Mouse (Mus musculus): ENCODE data around the gene Ubxn1. TPM values are rescaled to one million over a fixed set of nuclear protein-coding genes. Genes with fewer than 3 reads are reported as not detected.

The Ubxn1 gene
- total RNA-seq, 2 experiments from 2014 or later, result 204 to 206 TPM

DNA sequence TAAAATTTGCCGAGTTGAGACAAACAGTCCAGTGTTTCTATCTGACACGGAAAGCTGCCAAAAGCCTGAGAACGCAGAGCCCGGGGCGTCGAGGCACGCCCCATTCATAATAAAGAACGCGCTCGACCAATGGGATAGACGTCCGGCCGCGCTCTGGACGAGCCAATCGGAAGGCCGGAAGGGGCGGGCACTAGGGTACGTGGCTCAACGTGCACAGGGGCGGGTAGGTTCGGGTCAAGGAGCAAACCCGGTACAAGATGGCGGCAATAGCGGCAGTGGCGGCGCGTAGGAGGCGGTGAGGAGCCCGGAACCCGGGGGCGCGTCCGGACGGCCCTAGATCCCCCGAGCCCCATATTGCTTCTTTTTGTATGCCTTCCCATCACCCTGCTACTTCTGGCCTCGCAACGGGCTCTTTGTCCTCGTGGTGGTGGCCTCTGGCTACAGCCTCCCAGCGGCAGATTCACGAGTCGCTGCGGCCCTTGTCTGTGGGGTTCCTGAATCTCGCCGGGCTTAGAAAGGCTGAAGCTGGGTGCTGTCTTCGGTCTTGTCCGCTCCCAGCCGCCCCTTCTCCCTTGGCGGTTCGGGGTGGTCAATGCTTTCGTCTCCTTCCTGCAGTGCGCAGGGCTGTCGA, 26.7 kb downstream of the Ubxn1 start, which contains the start of gene Ganab:
Gene Ganab (plus strand): TSS at position 207 of the 631 bp plus-strand sequence.
- DNase-seq (ENCODE audit: low spot score), result peak; percentile 94

DNA sequence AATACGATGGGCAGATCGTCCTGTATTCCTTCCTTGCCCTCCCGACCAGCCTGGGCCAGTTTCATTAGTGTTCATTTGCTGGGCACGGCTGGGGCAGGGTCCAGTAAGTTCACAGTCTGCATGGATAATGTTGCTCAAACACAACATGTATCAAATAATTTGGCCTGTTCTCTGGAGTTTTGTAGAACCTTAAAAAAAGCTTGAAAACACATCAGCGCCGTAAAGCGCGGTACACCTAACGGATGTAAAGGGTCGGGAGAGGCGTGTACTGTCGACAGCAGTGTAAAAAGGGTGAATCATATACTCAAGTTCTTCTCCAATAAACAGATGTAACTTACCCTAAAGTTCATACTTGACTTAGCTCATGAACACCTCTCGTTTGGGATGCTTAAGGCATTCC, 27.3 kb downstream of the Ubxn1 start:
- no peak for DNase-seq (ENCODE audit: low spot score)

DNA sequence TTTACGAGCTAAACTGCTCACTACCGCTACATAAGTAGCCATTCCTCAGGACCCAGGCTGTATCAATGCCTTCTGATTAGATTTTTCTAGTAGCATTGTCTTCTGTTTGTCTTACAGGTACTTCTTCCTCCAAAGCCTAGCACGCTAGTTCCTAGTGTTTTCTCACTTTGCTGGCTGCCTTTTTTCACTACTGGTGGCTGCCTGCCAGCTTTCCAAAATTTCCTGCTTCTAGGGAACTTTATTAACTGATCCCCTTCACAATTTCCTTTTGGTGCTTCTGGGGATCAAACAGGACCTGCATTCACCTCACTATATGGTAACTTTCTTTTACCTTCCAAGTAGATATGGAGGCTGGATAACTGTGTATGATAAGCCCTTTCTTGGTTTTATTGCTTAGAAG, 27.8 kb downstream of the Ubxn1 start:
- DNase-seq (ENCODE audit: low spot score), result no peak

DNA sequence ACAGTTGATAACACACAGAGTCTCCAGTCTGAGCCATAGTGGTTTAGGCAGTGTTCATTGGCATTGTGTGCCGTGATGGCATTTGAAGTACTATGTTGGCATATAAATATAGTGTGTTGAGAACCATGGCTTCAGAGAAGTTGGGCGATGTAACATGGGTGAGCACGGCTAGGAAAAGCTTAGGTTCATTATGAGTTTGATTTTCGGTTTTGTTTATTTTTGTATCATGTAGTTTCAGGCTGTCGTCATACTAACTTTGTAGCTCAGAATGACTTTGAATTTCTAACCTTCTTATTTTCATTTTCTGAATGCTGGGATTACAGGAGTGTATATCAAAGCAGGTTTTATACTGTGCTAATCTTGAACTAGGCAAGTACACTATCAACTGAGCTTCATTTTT, 32.1 kb downstream of the Ubxn1 start:
- no peak for DNase-seq (ENCODE audit: low spot score)

DNA sequence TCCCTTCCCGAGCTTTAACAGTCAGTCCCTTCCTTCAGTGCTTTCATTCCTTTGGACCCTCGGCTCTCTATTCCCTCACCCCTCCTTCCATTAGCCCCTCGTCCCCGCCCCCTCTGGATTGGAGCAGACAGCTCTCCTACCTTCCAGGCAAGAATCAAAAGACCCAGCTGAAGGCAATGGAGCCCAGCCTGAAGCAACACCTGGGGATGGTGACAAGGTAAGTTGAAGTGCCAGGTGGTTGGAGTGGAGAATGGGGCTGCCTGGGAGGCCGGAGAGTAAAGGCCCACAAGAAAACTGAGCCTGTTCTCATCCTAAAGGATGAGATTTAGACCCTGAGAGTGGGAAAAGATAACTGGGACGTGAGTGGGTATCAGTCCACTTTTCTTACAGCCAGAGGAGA, 37.2 kb downstream of the Ubxn1 start:
- DNase-seq (ENCODE audit: low spot score), result no peak

DNA sequence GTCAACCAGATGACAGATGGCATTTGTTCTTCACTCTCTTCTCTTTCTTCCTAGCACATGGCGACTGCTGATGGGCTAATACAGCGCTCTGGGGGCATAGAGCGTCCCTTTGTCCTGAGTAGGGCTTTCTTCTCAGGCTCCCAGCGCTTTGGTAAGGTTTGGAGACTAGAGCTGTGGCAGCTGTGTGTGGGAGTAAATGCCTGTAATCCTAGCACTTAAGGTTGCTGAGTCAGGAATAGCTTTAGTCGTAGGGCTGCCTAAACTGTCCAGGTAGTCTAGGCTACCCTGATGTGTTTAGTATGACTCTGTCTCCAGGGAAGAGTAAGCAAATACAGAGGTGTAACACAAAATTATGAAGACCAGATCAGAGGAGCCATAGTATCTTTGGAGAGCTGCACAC, 40.5 kb downstream of the Ubxn1 start:
- no peak for DNase-seq (ENCODE audit: low spot score)

DNA sequence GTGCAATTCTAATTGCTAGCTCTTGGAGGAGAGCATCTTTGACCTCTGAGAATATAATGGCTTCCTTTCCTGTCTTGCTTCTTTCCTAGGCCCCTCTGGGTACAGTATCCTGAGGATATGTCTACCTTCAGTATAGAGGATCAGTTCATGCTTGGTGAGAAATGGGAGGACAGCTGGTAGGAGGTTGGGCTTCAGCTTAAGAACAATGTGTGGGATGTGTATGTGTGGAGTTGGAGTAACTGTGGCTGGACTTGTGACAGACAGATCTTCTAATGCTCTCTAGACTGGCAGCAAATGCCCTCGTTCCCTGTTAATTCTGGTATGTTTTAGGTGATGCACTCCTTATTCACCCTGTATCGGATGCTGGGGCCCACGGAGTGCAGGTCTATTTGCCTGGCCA, 42.9 kb downstream of the Ubxn1 start:
- no peak for DNase-seq (ENCODE audit: low spot score)

DNA sequence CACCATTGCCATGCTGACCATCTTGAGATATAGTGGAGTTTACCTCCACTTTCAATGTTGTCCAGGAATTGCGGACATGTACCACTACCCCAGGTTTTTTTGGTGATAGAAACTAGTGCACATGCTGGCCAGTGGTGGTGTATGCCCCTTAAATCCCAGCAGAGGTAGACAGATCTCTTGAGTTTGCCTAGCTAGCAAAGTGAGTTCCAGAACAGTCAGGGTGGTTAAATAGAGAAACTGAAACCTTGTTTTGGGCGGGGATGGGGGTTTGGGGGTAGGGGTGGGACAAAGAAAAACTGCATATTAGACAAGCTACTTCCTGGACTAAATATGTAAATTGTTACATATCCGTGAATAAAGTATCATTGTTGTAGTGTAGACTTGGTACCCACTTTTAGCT, 47.7 kb downstream of the Ubxn1 start:
- DNase-seq (ENCODE audit: low spot score), result no peak

DNA sequence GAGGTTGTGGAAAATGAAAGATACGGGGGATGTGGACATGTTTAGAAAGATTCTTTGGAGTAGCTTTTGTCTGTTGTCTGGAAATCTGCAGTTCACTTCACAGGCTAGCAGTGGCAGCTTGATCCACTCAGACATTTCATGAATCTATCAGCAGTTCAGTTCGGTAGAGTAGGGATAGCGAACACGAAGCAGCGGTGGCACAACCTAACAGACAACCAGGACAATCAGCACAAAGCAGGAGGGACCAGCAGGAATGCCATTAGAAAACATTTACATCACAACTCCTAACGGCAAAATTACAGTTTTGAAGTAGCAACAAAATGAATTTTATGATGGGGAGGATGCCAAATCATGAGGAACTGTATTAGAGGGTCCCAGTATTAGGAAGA, 48.4 kb downstream of the Ubxn1 start:
- no peak for DNase-seq (ENCODE audit: low spot score)

DNA sequence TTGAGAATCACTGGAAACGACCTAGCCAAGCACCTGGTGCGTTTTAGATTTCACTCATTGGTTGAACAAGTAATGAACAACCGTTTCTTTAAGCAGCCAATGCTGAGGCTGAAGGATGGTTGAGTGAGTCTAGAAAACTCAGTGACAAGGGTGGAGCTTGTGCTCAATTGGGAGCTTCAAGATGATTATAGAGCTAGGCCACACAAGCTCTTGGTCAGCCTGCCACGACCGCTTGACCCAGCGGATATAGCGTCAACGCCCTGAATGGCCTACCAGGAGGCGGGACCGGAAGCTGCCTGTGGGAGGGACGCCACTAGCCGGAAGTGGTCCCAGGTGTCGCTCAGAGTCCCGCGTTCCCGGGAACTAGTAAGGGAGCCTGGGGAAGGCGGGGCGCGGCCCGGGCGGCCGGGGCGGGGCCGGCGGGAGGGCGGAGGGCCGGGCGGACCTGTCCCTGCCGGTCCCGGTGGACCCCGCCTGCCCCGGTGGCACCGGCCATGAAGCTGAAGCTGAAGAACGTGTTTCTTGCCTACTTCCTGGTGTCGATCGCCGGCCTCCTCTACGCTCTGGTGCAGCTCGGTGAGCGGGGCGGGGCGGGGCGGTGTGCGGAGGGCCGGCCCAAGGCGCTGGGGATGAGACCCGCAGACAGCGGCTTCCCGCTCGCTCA, 48.9 kb downstream of the Ubxn1 start, which contains the start of gene B3gat3:
Gene B3gat3 (plus strand): TSS at position 302 of the 664 bp plus-strand sequence.
- DNase-seq (ENCODE audit: low spot score), result peak; percentile 97

DNA sequence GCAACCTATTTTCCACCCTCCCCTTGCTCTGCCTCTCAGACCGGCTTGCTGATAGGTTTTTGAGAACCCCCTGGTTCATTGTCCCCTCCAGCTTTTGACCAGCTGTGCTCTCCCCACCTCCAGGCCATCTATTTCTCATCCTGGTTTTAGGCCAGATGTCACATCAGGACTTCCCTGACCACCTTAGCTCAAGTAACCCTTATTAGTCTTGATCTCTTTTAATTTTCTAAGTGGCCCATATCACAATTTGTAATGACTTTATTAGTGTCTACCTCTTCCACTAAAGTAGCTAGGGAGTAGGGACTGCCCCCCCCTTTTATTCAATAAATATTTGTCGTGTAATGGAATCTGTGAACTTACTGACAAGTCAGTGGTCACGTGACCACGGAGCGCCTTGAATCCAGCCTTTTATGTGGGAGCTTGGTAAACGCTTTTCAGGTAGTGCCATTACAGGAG, 49.6 kb downstream of the Ubxn1 start:
- DNase-seq (ENCODE audit: low spot score), result no peak

DNA sequence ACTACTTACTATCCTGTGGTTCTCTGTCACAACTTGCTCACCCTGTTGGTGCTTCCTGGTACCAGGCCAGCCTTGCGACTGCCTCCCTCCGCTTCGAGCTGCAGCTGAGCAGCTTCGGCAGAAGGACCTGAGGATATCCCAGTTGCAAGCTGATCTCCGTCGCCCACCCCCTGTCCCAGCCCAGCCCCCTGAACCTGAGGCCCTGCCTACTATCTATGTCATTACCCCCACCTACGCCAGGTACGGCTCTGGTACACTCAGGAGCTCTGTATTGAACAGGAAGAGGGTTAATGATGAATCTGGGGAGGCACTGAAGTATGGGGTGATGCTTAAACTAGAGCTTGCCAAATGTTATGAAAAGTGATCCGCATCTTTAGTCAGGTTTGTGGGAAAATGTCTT, 50.4 kb downstream of the Ubxn1 start:
- DNase-seq (ENCODE audit: low spot score), result no peak

Small RNA genes within 50 kb of the gene (microRNA-seq; reads per million reads assigned to microRNA genes)
- not detected for gene Mir5136

Other genes with a start within 250 kb of the Ubxn1 start
- gene Chrm1, start 207.7 kb upstream of the Ubxn1 start, total RNA-seq (2021), result not detected
- gene Slc3a2, start 148.1 kb upstream of the Ubxn1 start, total RNA-seq (2021), result 10 to 100 TPM; 30.2 to 37.3 TPM
- 10 to 100 TPM; 16.4 to 16.9 TPM for gene Wdr74, start 135.7 kb upstream of the Ubxn1 start, total RNA-seq (2021)
- gene 1700092M07Rik, start 130.8 kb upstream of the Ubxn1 start, total RNA-seq (2021), result 1 to 10 TPM in 1 of 2 experiments, not detected in 1; 1.0 TPM
- 10 to 100 TPM; 16.0 to 16.6 TPM for gene Stx5a, start 130.1 kb upstream of the Ubxn1 start, total RNA-seq (2021)
- gene Nxf1, start 114.4 kb upstream of the Ubxn1 start, total RNA-seq (2021), result 10 to 100 TPM; 27.5 to 31.3 TPM
- 10 to 100 TPM; 91.0 to 99.3 TPM for gene Tmem223, start 100.5 kb upstream of the Ubxn1 start, total RNA-seq (2021)
- gene Tmem179b, start 97.0 kb upstream of the Ubxn1 start, total RNA-seq (2021), result 1 to 10 TPM; 7.3 to 8.6 TPM
- 1 to 10 TPM; 5.0 to 5.1 TPM for gene Taf6l, start 85.1 kb upstream of the Ubxn1 start, total RNA-seq (2021)
- gene Polr2g, start 72.9 kb upstream of the Ubxn1 start, total RNA-seq (2021), result 10 to 100 TPM; 37.7 to 38.3 TPM
- 1 to 10 TPM in 1 of 2 experiments, under 1 TPM in 1; 0.76 to 1.1 TPM for gene Zbtb3, start 68.9 kb upstream of the Ubxn1 start, total RNA-seq (2021)
- gene Ttc9c, start 52.2 kb upstream of the Ubxn1 start, total RNA-seq (2021), result 10 to 100 TPM; 11.1 to 13.6 TPM
- 10 to 100 TPM; 41.2 to 44.3 TPM for gene Hnrnpul2, start 51.5 kb upstream of the Ubxn1 start, total RNA-seq (2021)
- gene AC129217.1, start 41.7 kb upstream of the Ubxn1 start, total RNA-seq (2021), result 1 to 10 TPM; 2.5 to 4.2 TPM
- 10 to 100 TPM; 16.4 to 16.6 TPM for gene Bscl2, start 34.0 kb upstream of the Ubxn1 start, total RNA-seq (2021)
- not detected for gene Gng3, start 32.3 kb upstream of the Ubxn1 start, total RNA-seq (2021)
- 1 to 10 TPM; 5.6 to 8.8 TPM for gene Lrrn4cl, start 20.7 kb upstream of the Ubxn1 start, total RNA-seq (2021)
- 10 to 100 TPM; 57.2 to 63.9 TPM for gene Uqcc3, start 9.4 kb downstream of the Ubxn1 start, total RNA-seq (2021)
- 1 to 10 TPM; 2.9 to 5.3 TPM for gene Lbhd1, start 12.2 kb downstream of the Ubxn1 start, total RNA-seq (2021)
- not detected for gene Gm49403, start 12.4 kb downstream of the Ubxn1 start, total RNA-seq (2021)
- gene 1810009A15Rik, start 17.4 kb downstream of the Ubxn1 start, total RNA-seq (2021), result 10 to 100 TPM; 14.5 to 15.4 TPM
- gene Gm49416, start 17.4 kb downstream of the Ubxn1 start, total RNA-seq (2021), result 1 to 10 TPM; 1.2 to 2.3 TPM
- 1 to 10 TPM; 9.2 to 9.9 TPM for gene Ints5, start 21.5 kb downstream of the Ubxn1 start, total RNA-seq (2021)
- 10 to 100 TPM; 19.5 to 20.8 TPM for gene Ganab, start 26.6 kb downstream of the Ubxn1 start, total RNA-seq (2021)
- 10 to 100 TPM; 32.1 to 37.9 TPM for gene B3gat3, start 48.9 kb downstream of the Ubxn1 start, total RNA-seq (2021)
- 1 to 10 TPM; 7.8 TPM for gene Rom1, start 57.9 kb downstream of the Ubxn1 start, total RNA-seq (2021)
- gene Eml3, start 58.1 kb downstream of the Ubxn1 start, total RNA-seq (2021), result 1 to 10 TPM; 3.1 to 4.5 TPM
- gene Mta2, start 70.4 kb downstream of the Ubxn1 start, total RNA-seq (2021), result 10 to 100 TPM; 21.6 to 24.2 TPM
- gene Tut1, start 82.4 kb downstream of the Ubxn1 start, total RNA-seq (2021), result 1 to 10 TPM; 7.6 to 8.2 TPM
- gene Eef1g, start 95.5 kb downstream of the Ubxn1 start, total RNA-seq (2021), result 100 to 1,000 TPM; 452 to 469 TPM
- 100 to 1,000 TPM; 199 to 202 TPM for gene Ahnak, start 117.8 kb downstream of the Ubxn1 start, total RNA-seq (2021)
- gene Scgb1a1, start 216.5 kb downstream of the Ubxn1 start, total RNA-seq (2021), result not detected

All from gastrocnemius, adult 18-20 months (tissue).